Mouse (Mus musculus): ENCODE results near the gene Gm1330. TPM values are rescaled to one million over a fixed set of nuclear protein-coding genes. Genes with fewer than 3 reads are reported as not detected.
"Not testable (repeated sequence)": the region's sequence is repeated elsewhere in the genome, so short reads cannot be mapped to it uniquely, and the experiment has no call there.

The Gm1330 gene
- not detected in 2 replicates for polyA plus RNA-seq (2016; fragmentation: Nextera tagmentation; extraction: Ambion mirVana)

- no peak for DNase-seq (ENCODE audit: low spot score)
- no peaks in the 10 kb centered on the region for H3K27me3 ChIP-seq (ENCODE audit: low read depth, poor library complexity, severe bottlenecking)
- no peaks in the 10 kb centered on the region for H3K36me3 ChIP-seq
- no peak within 1 kb of the TSS for H3K27ac ChIP-seq (replicated peaks)
- H3K4me3 ChIP-seq: no peak within 1 kb of the TSS
- H3K4me1 ChIP-seq: no peaks in the 10 kb centered on the region
- H3K9me3 ChIP-seq (replicated peaks): peaks cover 7% of the 10 kb centered on the region; the same call in 1 of the 2 replicates
Measured at GRCm38 (mm10) chr2:149003151-149003550, at the start of gene Gm1330. TSS of gene Gm1330 (minus strand) at chr2:149003251.

DNA sequence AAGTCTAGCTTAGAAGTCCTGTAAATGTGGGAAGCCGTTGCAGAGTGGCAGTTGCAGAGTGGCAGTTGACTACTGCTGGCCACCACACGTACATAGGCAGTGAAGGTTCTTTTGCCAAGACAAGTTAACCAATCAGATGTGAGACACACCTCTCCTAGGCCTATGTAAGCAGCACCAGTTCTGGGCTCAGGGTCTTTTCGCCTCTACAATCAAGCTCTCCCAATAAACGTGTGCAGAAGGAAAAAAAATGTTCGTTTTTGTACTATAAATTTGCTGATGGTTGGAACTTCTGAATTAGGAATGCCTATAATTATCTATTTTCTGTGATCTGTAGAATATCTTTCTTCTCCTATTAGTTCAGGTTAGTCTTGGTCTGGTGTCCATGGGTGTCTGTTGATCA lies 14.1 kb upstream of the Gm1330 start, which contains the start of gene Gm10750:
Gm10750 (minus strand) TSS at position 101 of the 400 bp plus-strand sequence.
- not testable (repeated sequence) for DNase-seq (ENCODE audit: low spot score); H3K9me3 ChIP-seq (replicated peaks); H3K27ac ChIP-seq (replicated peaks); H3K27me3 ChIP-seq (ENCODE audit: low read depth, poor library complexity, severe bottlenecking); H3K4me3 ChIP-seq; H3K36me3 ChIP-seq; H3K4me1 ChIP-seq
- 82% methylated on average over 5 of the region's 5 CpGs for WGBS

- 88% methylated on average over 2 of the region's 2 CpGs for WGBS
- H3K9me3 ChIP-seq (replicated peaks): peaks cover 7% of the 10 kb centered on the region; the same call in 1 of the 2 replicates
- H3K4me1 ChIP-seq: no peaks in the 10 kb centered on the region
- no peak for DNase-seq (ENCODE audit: low spot score)
- no peaks in the 10 kb centered on the region for H3K27me3 ChIP-seq (ENCODE audit: low read depth, poor library complexity, severe bottlenecking)
- no peaks in the 10 kb centered on the region for H3K36me3 ChIP-seq
- H3K4me3 ChIP-seq: no peak overlapping the region
- no peak overlapping the region for H3K27ac ChIP-seq (replicated peaks)
Measured at GRCm38 (mm10) chr2:149004826-149005225, 1.8 kb upstream of the Gm1330 start.

DNA sequence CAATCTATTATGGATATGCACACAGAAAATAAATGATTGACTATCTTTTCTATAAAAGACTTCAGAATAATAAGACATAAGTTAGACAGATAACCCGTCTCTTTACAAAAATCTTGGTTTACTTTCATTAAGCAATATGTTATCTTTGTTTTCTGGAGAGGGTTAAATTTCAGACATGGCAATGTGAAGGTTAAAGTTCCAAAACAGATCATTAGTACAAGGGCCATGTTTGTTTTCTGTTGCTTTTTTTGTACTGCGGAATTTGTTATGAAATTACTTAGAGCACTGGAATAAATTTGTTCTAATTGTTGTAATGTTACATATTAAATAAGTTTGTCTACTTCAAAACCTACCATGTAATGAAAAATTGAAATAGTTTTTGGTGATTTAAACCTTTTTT lies 7.9 kb downstream of the Gm1330 start:
- H3K27me3 ChIP-seq (ENCODE audit: low read depth, poor library complexity, severe bottlenecking): no peaks in the 10 kb centered on the region
- H3K27ac ChIP-seq (replicated peaks): no peak overlapping the region
- H3K36me3 ChIP-seq: no peaks in the 10 kb centered on the region
- no peaks in the 10 kb centered on the region; the same call in 1 of the 2 replicates for H3K9me3 ChIP-seq (replicated peaks)
- no peaks in the 10 kb centered on the region for H3K4me1 ChIP-seq
- no peak for DNase-seq (ENCODE audit: low spot score)
- no peak overlapping the region for H3K4me3 ChIP-seq
- 89% methylated on average over 2 of the region's 2 CpGs for WGBS

Other genes with a start within 250 kb of the Gm1330 start
- not detected in 2 replicates for gene Cst11, start 231.8 kb downstream of the Gm1330 start, polyA plus RNA-seq (2016; fragmentation: Nextera tagmentation; extraction: Ambion mirVana)
- not detected in 2 replicates for gene 8030411F24Rik, start 221.2 kb downstream of the Gm1330 start, polyA plus RNA-seq (2016; fragmentation: Nextera tagmentation; extraction: Ambion mirVana)
- not detected in 2 replicates for gene Cst12, start 213.9 kb downstream of the Gm1330 start, polyA plus RNA-seq (2016; fragmentation: Nextera tagmentation; extraction: Ambion mirVana)
- not detected in 2 replicates for gene Cst8, start 204.5 kb downstream of the Gm1330 start, polyA plus RNA-seq (2016; fragmentation: Nextera tagmentation; extraction: Ambion mirVana)
- gene Cst13, start 183.2 kb downstream of the Gm1330 start, polyA plus RNA-seq (2016; fragmentation: Nextera tagmentation; extraction: Ambion mirVana): not detected in 2 replicates
- not detected in 2 replicates for gene Cst9, start 168.1 kb downstream of the Gm1330 start, polyA plus RNA-seq (2016; fragmentation: Nextera tagmentation; extraction: Ambion mirVana)
- not detected in 2 replicates for gene 9230104L09Rik, start 138.2 kb downstream of the Gm1330 start, polyA plus RNA-seq (2016; fragmentation: Nextera tagmentation; extraction: Ambion mirVana)
- gene Cst3, start 127.6 kb downstream of the Gm1330 start, polyA plus RNA-seq (2016; fragmentation: Nextera tagmentation; extraction: Ambion mirVana): 291 and 331 TPM in 2 replicates
- not detected in 2 replicates for gene Gm10750, start 14.0 kb upstream of the Gm1330 start, polyA plus RNA-seq (2016; fragmentation: Nextera tagmentation; extraction: Ambion mirVana)